Mouse (Mus musculus): Measurements from ENCODE around the gene Sash3. TPM values are rescaled to one million over a fixed set of nuclear protein-coding genes. Genes with fewer than 3 reads are reported as not detected.
"Not testable (repeated sequence)": the region's sequence is repeated elsewhere in the genome, so short reads cannot be mapped to it uniquely, and the experiment has no call there.

The Sash3 gene
- total RNA-seq, 2 experiments from 2014 or later = 1.5 to 1.8 TPM

GRCm38 (mm10) chrX:48199026-48199425 is 52.8 kb downstream of the Sash3 start:
- no peak for DNase-seq (ENCODE audit: low spot score in 2 of 2)

GRCm38 (mm10) chrX:48200699-48201098 is 54.5 kb downstream of the Sash3 start:
- intact Hi-C loops (cut with DNase I) = no loop called here
- DNase-seq (ENCODE audit: low spot score in 2 of 2) = no peak

More at GRCm38 (mm10) chrX:48199026-48199425, 52.8 kb downstream of the Sash3 start:
- intact Hi-C loops (cut with DNase I) = no loop called here

GRCm38 (mm10) chrX:48201973-48202372 is 55.7 kb downstream of the Sash3 start:
- intact Hi-C loops (cut with DNase I) = no loop called here
- DNase-seq (ENCODE audit: low spot score in 2 of 2) = no peak

GRCm38 (mm10) chrX:48202436-48202835 is 56.2 kb downstream of the Sash3 start:
- no peak for DNase-seq (ENCODE audit: low spot score in 2 of 2)
- intact Hi-C loops (cut with DNase I) = no loop called here

GRCm38 (mm10) chrX:48202995-48203394 is 56.8 kb downstream of the Sash3 start:
- intact Hi-C loops (cut with DNase I) = no loop called here

GRCm38 (mm10) chrX:48203763-48204162 is 57.5 kb downstream of the Sash3 start:
- DNase-seq (ENCODE audit: low spot score in 2 of 2) = no peak
- intact Hi-C loops (cut with DNase I) = no loop called here

More at GRCm38 (mm10) chrX:48202995-48203394, 56.8 kb downstream of the Sash3 start:
- no peak for DNase-seq (ENCODE audit: low spot score in 2 of 2)

GRCm38 (mm10) chrX:48204469-48204868 is 58.2 kb downstream of the Sash3 start:
- intact Hi-C loops (cut with DNase I) = no loop called here
- DNase-seq (ENCODE audit: low spot score in 2 of 2) = no peak

- intact Hi-C loops (cut with DNase I) = no loop called here
- peak in 1 of 2 experiments; percentile 19 for DNase-seq (ENCODE audit: low spot score in 2 of 2)
Measured at GRCm38 (mm10) chrX:48207761-48208487, 61.7 kb downstream of the Sash3 start.

- intact Hi-C loops (cut with DNase I) = no loop called here
- DNase-seq (ENCODE audit: low spot score in 2 of 2) = peak; percentile 88 to 91
Measured at GRCm38 (mm10) chrX:48208519-48209185, 62.4 kb downstream of the Sash3 start, which contains the start of gene Zdhhc9. Zdhhc9 (minus strand) TSS chrX:48208878.

- intact Hi-C loops (cut with DNase I); DNase-seq (ENCODE audit: low spot score in 2 of 2): not testable (repeated sequence)
Measured at GRCm38 (mm10) chrX:48209746-48210145, 63.5 kb downstream of the Sash3 start.

Other genes with a start within 250 kb of the Sash3 start
- 10 to 100 TPM; 47.1 to 50.2 TPM for gene Ocrl, start 234.0 kb upstream of the Sash3 start, total RNA-seq (2021)
- 10 to 100 TPM; 27.0 to 28.0 TPM for gene Apln, start 111.6 kb upstream of the Sash3 start, total RNA-seq (2021)
- under 1 TPM; 0.40 to 0.48 TPM for gene Xpnpep2, start 37.7 kb upstream of the Sash3 start, total RNA-seq (2021)
- gene Zdhhc9, start 62.4 kb downstream of the Sash3 start, total RNA-seq (2021) = 10 to 100 TPM; 63.5 to 66.9 TPM
- 10 to 100 TPM; 14.9 to 15.9 TPM for gene Utp14a, start 110.4 kb downstream of the Sash3 start, total RNA-seq (2021)
- 10 to 100 TPM; 18.0 to 19.3 TPM for gene Bcorl1, start 194.9 kb downstream of the Sash3 start, total RNA-seq (2021)